Mouse (Mus musculus) cortical plate, adult 2 months (tissue): ENCODE measurements around the gene Bcar3.

Experiments
- CTCF ChIP-seq: fragments of 200-500 bp; IDR thresholded peaks from 2 replicates; pipeline ENCODE4 v1.5.1; 2011; ENCODE audit warnings: mild to moderate bottlenecking, control low read depth, low read length; ENCODE audit not compliant: insufficient read depth; ENCODE audit errors: extremely low read depth
- POLR2A ChIP-seq: fragments of 200-500 bp; IDR thresholded peaks from 2 replicates; pipeline ENCODE4 v1.6.1; 2011; ENCODE audit warnings: mild to moderate bottlenecking, low read length, control low read depth; ENCODE audit not compliant: insufficient read depth; ENCODE audit errors: extremely low read depth

DNA sequence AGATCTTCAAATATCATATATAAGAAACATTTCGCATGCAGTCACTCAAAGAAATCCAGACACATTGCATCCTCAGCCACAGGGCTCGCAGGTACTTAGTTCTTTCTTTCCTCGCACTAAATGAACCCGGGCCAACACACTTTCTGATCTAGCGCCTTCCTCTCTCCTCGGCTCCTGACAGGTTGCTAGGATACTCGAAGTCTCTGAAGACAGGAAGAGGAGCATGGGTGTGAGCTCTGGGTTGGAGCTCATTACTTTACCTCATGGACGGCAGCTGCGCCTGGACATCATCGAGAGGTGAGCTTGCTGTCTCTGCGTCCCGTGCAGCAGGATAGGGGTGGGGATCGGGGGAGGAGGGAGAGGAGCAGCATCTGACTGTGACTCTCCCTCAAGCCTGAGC lies 225.1 kb downstream of the Bcar3 start:
- TF ChIP-seq POLR2A: no peak
- TF ChIP-seq CTCF: no peak
